Mouse (Mus musculus) heart, embryonic 14.5 days (tissue): ENCODE measurements around the gene Afg3l1. TPM values are rescaled to one million over a fixed set of nuclear protein-coding genes. Genes with fewer than 3 reads are reported as not detected.

Experiments used
- ATAC-seq: fragments of 200-750 bp; cut with Nextera tagmentation; 2 replicates; pipeline ENCODE4 v1.8.0; 2017; ENCODE audit warnings: low read depth, moderate TSS enrichment; ENCODE audit not compliant: insufficient number of reproducible peaks, insufficient read depth, low FRiP score
- H3K27ac ChIP-seq, 2 experiments: fragments of 200-500 bp in 1 of 2; fragments of 300-500 bp in 1 of 2; sonication (generic) in 1 of 2; replicated peaks in 1 of 2; 2 replicates each; pipeline ENCODE4 v1.5.1; 2012 to 2014; ENCODE audit warnings: low read depth in 2 of 2, low read length in 2 of 2, control low read depth in 1 of 2, mild to moderate bottlenecking in 1 of 2, mixed read lengths in 1 of 2; ENCODE audit not compliant: control insufficient read depth in 1 of 2, insufficient read depth in 1 of 2
- H3K27me3 ChIP-seq: fragments of 300-500 bp; sonication (generic); 2 replicates; pipeline ENCODE4 v1.6.1; 2014; ENCODE audit warnings: mild to moderate bottlenecking, low read length, control low read depth; ENCODE audit not compliant: control insufficient read depth, insufficient read depth
- H3K36me3 ChIP-seq: fragments of 300-500 bp; sonication (generic); 2 replicates; pipeline ENCODE4 v1.6.1; 2014; ENCODE audit warnings: mild to moderate bottlenecking, control low read depth, low read length, mixed read lengths; ENCODE audit not compliant: control insufficient read depth, insufficient read depth
- H3K4me1 ChIP-seq, 2 experiments: fragments of 200-500 bp in 1 of 2; fragments of 300-500 bp in 1 of 2; sonication (generic) in 1 of 2; 2 replicates each; pipeline ENCODE4 v1.6.1; 2012 to 2014; ENCODE audit warnings: low read length in 2 of 2, control low read depth in 1 of 2, mixed read lengths in 1 of 2; ENCODE audit not compliant: control insufficient read depth in 2 of 2, insufficient read depth in 2 of 2
- H3K4me2 ChIP-seq: fragments of 300-500 bp; sonication (generic); 2 replicates; pipeline ENCODE4 v1.6.1; 2014; ENCODE audit warnings: mild to moderate bottlenecking, low read length
- H3K4me3 ChIP-seq, 2 experiments: fragments of 200-500 bp in 1 of 2; fragments of 300-500 bp in 1 of 2; sonication (generic) in 1 of 2; 2 replicates each; pipeline ENCODE4 v1.5.1; 2012 to 2014; ENCODE audit warnings: low read length in 2 of 2, mild to moderate bottlenecking in 2 of 2, control low read depth in 1 of 2, low read depth in 1 of 2, moderate library complexity in 1 of 2; ENCODE audit not compliant: control insufficient read depth in 1 of 2, insufficient read depth in 1 of 2
- H3K9ac ChIP-seq: fragments of 300-500 bp; sonication (generic); 2 replicates; pipeline ENCODE4 v1.6.1; 2014; ENCODE audit warnings: mild to moderate bottlenecking, low read length
- H3K9me3 ChIP-seq: fragments of 300-500 bp; sonication (generic); 2 replicates; pipeline ENCODE4 v1.6.1; 2016; ENCODE audit warnings: low read length, control low read depth; ENCODE audit not compliant: control insufficient read depth
- WGBS: fragments of 180-500 bp; shearing (Covaris S2); extraction: QIAGEN DNeasy Blood & Tissue Kit; methylation state at CpG from one replicate; pipeline ENCODE4 v1.1.7; 2014; 5-methylcytosine and 5-hydroxymethylcytosine counted together
- polyA plus RNA-seq: library from polyadenylated mRNA; unstranded; fragments of >200 nt; fragmentation: Nextera tagmentation; extraction: Ambion mirVana; gene quantifications from 2 replicates; pipeline ENCODE4 v1.2.1, GENCODE M21; 2014

The Afg3l1 gene
- polyA plus RNA-seq, 1 experiment from 2014 or later: 29.9 TPM

DNA sequence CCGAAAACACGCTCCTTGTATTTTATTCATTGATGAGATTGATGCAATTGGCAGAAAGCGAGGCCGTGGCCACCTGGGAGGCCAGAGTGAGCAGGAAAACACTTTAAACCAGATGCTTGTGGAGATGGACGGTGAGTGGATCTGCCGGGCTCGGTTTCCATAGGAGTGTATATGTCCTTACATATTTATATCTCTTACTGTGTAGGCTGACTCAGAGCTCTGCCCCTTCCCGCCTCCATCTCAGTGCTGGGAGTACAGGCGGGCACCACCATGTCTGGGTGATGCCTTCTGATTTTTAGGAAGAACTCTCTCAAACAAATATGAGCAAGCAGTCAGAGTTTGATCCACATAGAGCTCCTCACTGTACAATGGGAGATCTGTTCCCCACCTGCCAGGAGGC, 15.2 kb downstream of the Afg3l1 start:
- 92% methylated on average over 9 of the region's 9 CpGs for WGBS
- no peak overlapping the region for H3K4me3 ChIP-seq
- ATAC-seq: no peak
- H3K36me3 ChIP-seq: peaks cover 97% of the 10 kb centered on the region
- H3K27me3 ChIP-seq: no peaks in the 10 kb centered on the region
- H3K4me1 ChIP-seq: no peaks in the 10 kb centered on the region
- H3K9ac ChIP-seq: no peak overlapping the region
- H3K9me3 ChIP-seq: no peaks in the 10 kb centered on the region
- H3K4me2 ChIP-seq: no peak overlapping the region
- H3K27ac ChIP-seq: no peak overlapping the region

DNA sequence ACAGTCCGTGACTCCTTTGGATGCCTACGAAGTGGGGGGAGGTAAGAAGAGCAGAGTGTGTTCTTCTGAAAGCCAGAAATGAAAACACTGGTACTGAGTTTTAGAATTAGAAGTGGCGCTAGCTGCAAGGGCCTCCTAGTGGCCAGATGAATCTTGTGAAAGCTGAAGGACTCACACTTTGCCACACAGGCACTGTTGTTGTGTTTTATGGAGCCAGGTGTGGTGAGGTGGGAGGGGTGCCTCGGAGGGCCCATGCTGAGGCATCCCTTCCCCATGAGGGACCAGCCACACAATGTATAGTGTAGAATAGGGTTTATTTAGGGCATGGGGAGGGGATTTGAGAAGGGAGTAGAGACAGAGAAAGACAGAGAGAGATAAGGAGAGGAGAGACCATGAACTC, 20.0 kb downstream of the Afg3l1 start:
- ATAC-seq: no peak
- H3K36me3 ChIP-seq: peaks cover 99% of the 10 kb centered on the region
- no peak overlapping the region for H3K4me2 ChIP-seq
- 90% methylated on average over 4 of the region's 4 CpGs for WGBS
- H3K4me1 ChIP-seq: no peaks in the 10 kb centered on the region
- H3K4me3 ChIP-seq: no peak overlapping the region
- H3K27me3 ChIP-seq: no peaks in the 10 kb centered on the region
- H3K27ac ChIP-seq: no peak overlapping the region
- H3K9ac ChIP-seq: no peak overlapping the region
- no peaks in the 10 kb centered on the region for H3K9me3 ChIP-seq

DNA sequence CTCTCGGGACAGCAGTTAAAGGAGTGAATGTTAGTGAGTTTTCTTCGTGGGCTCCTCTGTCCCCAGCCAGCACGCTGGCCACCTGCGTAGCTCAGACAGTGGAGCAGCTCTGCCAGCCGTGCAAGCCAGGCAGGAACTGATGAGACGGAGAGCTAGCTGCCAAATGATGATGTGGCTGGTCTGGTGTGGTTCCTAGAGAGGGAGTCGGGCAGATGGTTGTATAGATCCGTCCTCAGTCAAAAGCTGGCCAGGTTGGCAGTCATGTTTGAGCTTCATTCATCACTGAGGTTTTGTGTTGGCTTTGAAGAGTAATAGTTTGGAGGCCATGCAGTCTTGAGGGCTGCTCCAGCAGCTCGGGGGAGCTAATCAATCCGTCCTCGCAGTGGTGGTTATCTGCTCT, 21.3 kb downstream of the Afg3l1 start:
- H3K9ac ChIP-seq: no peak overlapping the region
- H3K27ac ChIP-seq: no peak overlapping the region
- no peaks in the 10 kb centered on the region for H3K27me3 ChIP-seq
- peaks cover 99% of the 10 kb centered on the region for H3K36me3 ChIP-seq
- H3K9me3 ChIP-seq: no peaks in the 10 kb centered on the region
- H3K4me2 ChIP-seq: no peak overlapping the region
- 90% methylated on average over 11 of the region's 11 CpGs for WGBS
- H3K4me1 ChIP-seq: no peaks in the 10 kb centered on the region
- no peak for ATAC-seq
- no peak overlapping the region for H3K4me3 ChIP-seq

DNA sequence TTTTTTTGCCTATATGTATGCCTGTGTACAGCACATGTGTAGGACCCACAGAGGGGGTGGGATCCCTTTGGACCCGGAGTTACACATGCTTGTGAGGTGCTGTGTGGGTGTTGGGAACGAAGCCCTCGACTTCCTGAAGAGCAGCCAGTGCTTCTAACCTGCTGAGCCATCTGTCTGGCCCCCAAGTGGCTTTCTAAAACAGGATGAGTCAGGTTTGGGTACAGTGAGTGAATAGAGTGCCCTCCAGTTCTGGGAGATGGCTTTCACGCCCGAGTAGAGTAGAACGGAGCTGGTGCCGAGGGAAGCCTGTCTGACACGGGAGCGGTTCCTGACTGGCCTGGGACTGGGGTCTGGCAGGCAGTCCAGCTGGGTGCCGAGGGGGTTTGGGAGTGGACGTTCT, 21.9 kb downstream of the Afg3l1 start:
- ATAC-seq: no peak
- Histone ChIP-seq H3K27ac (no peak overlapping the region), H3K36me3 (peaks cover 99% of the 10 kb centered on the region), H3K27me3 (no peaks in the 10 kb centered on the region), H3K9ac (no peak overlapping the region), H3K4me2 (no peak overlapping the region), H3K4me1 (no peaks in the 10 kb centered on the region), H3K9me3 (no peaks in the 10 kb centered on the region), H3K4me3 (no peak overlapping the region)
- 87% methylated on average over 11 of the region's 11 CpGs for WGBS

DNA sequence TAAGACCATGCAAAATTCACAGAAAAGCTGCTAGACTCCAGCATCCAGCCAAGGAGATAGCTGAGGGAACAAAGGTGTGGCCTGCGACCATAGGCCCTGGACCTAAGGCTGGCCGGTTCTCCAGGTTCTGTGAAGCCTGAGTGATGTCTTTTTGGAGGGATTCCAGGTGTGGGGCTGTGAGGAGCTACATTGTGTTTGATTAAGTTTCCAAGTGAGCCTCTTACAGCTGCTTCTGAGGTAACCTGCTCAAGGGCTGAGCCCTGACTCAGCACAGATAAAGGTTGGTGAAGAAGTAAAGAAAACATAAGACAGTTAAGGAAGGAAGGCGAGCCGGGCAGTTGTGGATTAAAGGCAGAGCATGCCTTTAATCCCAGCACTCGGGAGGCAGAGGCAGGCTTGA, 24.5 kb downstream of the Afg3l1 start:
- Histone ChIP-seq H3K4me2 (no peak overlapping the region), H3K27ac (no peak overlapping the region), H3K4me1 (no peaks in the 10 kb centered on the region), H3K9ac (no peak overlapping the region), H3K27me3 (no peaks in the 10 kb centered on the region), H3K36me3 (peaks cover 99% of the 10 kb centered on the region), H3K4me3 (no peak overlapping the region), H3K9me3 (no peaks in the 10 kb centered on the region)
- no peak for ATAC-seq
- 87% methylated on average over 5 of the region's 5 CpGs for WGBS

DNA sequence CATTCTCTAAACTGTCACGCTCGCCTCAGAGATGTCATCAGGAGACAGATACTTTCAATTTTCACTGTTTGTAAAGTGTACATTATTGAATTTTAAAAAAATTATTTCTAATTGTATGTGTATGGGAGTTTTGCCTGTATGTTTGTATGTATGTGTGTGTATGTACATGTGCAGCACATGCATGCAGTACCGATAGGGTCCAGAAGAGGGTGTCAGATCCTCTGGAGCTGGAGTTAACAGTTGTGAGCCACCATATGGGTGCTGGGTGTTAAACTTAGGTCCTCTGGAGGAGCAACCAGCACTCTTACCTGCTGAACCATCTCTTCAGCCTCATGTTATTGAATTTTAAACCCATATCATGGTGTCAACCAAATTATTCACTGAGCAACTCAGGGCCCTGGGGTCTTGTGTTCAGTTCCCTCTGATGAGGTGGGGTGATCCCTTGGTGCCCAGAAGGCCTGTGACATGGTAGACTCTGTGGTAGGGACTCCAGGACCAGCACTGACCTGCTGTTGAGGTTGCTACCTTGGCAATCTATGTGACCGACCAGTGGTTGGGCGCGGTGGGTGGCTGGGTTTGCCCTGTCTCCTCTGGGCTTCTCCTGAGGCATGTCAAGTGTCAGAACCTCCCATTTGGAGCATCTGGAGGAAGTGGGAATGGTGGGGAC, 26.2 kb downstream of the Afg3l1 start:
- no peak overlapping the region for H3K4me2 ChIP-seq
- H3K9ac ChIP-seq: no peak overlapping the region
- H3K4me1 ChIP-seq: no peaks in the 10 kb centered on the region
- ATAC-seq: no peak
- peaks cover 88% of the 10 kb centered on the region for H3K36me3 ChIP-seq
- 96% methylated on average over 6 of the region's 6 CpGs for WGBS
- no peak overlapping the region for H3K4me3 ChIP-seq
- no peaks in the 10 kb centered on the region for H3K27me3 ChIP-seq
- no peaks in the 10 kb centered on the region for H3K9me3 ChIP-seq
- H3K27ac ChIP-seq: no peak overlapping the region

DNA sequence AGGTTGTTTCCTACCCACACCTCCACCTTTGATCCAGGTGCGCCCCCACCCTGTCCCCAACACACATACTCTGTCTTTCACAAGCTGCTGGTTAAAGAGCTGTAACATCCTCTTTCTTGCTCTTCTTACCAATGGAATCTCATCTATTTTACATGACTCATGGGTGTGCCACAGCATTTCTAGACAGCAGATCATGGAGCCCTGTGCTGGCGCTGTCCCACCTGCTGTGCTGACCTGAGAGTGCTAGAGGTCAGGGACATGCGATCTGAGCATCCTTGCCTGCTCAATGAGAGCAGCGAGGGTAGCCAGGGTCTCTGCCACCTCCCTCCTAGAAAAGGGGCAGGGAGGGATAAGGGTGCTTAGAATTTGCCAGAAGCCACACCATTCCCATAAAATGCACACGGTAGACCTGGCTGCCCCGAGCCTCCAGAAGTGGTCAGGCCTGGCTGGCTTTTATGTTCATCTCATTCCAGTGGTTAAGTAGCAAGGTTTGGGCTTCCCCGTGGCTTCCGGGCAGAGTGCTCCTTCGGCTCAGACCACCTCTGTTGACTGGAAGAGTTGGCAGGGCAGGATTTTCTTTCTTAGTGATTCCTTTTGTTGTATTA, 27.0 kb downstream of the Afg3l1 start:
- WGBS: 91% methylated on average over 9 of the region's 9 CpGs
- ATAC-seq: no peak
- H3K9ac ChIP-seq: no peak overlapping the region
- no peaks in the 10 kb centered on the region for H3K27me3 ChIP-seq
- H3K27ac ChIP-seq: no peak overlapping the region
- peaks cover 86% of the 10 kb centered on the region for H3K36me3 ChIP-seq
- H3K4me3 ChIP-seq: no peak overlapping the region
- H3K4me2 ChIP-seq: no peak overlapping the region
- H3K4me1 ChIP-seq: no peaks in the 10 kb centered on the region
- no peaks in the 10 kb centered on the region for H3K9me3 ChIP-seq

DNA sequence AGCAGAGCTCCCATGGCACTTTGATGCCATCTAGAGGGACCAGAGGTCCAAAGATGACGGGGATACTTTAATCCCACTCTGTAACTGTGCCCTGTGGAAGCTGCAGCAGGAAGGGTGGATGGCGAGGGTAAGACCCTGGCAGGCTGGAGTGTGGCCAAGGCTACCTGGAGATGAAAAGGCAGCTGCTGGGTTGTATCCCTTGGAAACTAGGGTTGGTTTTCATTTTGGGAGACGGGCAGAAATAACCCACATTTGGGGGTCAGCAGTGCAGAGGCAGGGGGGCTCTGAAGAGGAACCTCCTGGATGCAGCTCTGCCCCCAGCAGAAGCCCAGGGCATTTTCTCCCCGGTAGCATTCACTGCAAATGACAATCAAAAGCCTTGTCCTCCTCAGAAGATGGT, 27.6 kb downstream of the Afg3l1 start:
- Histone ChIP-seq H3K4me1 (no peaks in the 10 kb centered on the region), H3K4me3 (no peak overlapping the region), H3K4me2 (no peak overlapping the region), H3K27me3 (no peaks in the 10 kb centered on the region), H3K27ac (no peak overlapping the region), H3K36me3 (peaks cover 81% of the 10 kb centered on the region), H3K9me3 (no peaks in the 10 kb centered on the region), H3K9ac (no peak overlapping the region)
- WGBS: 92% methylated on average over 4 of the region's 4 CpGs
- no peak for ATAC-seq
